Mouse (Mus musculus) kidney, adult 2 months (tissue): ENCODE measurements at regions not wholly inside any gene's neighbourhood (a gene's known extent, or its start where the extent isn't known, plus 50 kb on each side); places are given as distances from the start of the nearest gene placed in this dataset.
A peak's percentile ranks its signal among the peaks of the same experiment; 100 is the strongest.

ENCODE experiments used
- DNase-seq: peaks from one replicate; pipeline ENCODE4 v3.0.0; 2021
- H3K27ac ChIP-seq: fragments of 200-500 bp; 2 replicates; pipeline ENCODE4 v1.5.1; 2012; ENCODE audit warnings: low read depth, low read length, control low read depth, inconsistent platforms; ENCODE audit not compliant: insufficient read depth
- H3K27me3 ChIP-seq: fragments of 200-500 bp; replicated peaks from 2 replicates; pipeline ENCODE4 v1.6.1; 2012; ENCODE audit warnings: mild to moderate bottlenecking, moderate library complexity, low read length, inconsistent platforms; ENCODE audit not compliant: control insufficient read depth, insufficient read depth
- H3K36me3 ChIP-seq: fragments of 200-500 bp; 2 replicates; pipeline ENCODE4 v1.6.1; 2012; ENCODE audit warnings: mild to moderate bottlenecking, moderate library complexity, low read length, inconsistent platforms; ENCODE audit not compliant: control insufficient read depth, insufficient read depth
- H3K4me1 ChIP-seq: fragments of 200-500 bp; 2 replicates; pipeline ENCODE4 v1.6.1; 2011; ENCODE audit warnings: low read length; ENCODE audit not compliant: control insufficient read depth, insufficient read depth
- H3K4me3 ChIP-seq: fragments of 200-500 bp; 2 replicates; pipeline ENCODE4 v1.5.1; 2011; ENCODE audit warnings: mild to moderate bottlenecking, low read depth, low read length, control low read depth; ENCODE audit not compliant: insufficient read depth
- CTCF ChIP-seq: fragments of 200-500 bp; conservative IDR thresholded peaks from 2 replicates; pipeline ENCODE4 v1.5.1; 2011; ENCODE audit warnings: low read depth, mild to moderate bottlenecking, control low read depth, low read length, moderate library complexity, mixed read lengths; ENCODE audit not compliant: insufficient read depth, insufficient read length
- POLR2A ChIP-seq: fragments of 200-500 bp; IDR thresholded peaks from one replicate; pipeline ENCODE4 v1.6.1; 2011; ENCODE audit warnings: low read depth, low read length, control low read depth
- WGBS: fragments of 180-500 bp; shearing (Covaris S2); methylation state at CpG from one replicate; pipeline ENCODE4 v1.1.7; 2018; 5-methylcytosine and 5-hydroxymethylcytosine counted together

GRCm38 (mm10) chr3:148381057-148381456 is 609.3 kb downstream of the Adgrl2 start:
- Histone ChIP-seq H3K36me3 (no peaks in the 10 kb centered on the region), H3K4me1 (no peaks in the 10 kb centered on the region), H3K27ac (no peak overlapping the region), H3K27me3 (no peaks in the 10 kb centered on the region), H3K4me3 (no peak overlapping the region)
- TF ChIP-seq CTCF (no peak), POLR2A (no peak)
- no peak for DNase-seq
- 49% methylated on average over 1 of the region's 1 CpGs for WGBS

- no peaks in the 10 kb centered on the region for H3K36me3 ChIP-seq
- H3K27ac ChIP-seq = no peak overlapping the region
- no peaks in the 10 kb centered on the region for H3K4me1 ChIP-seq
- 96% methylated on average over 5 of the region's 5 CpGs for WGBS
- TF ChIP-seq POLR2A (no peak), CTCF (no peak)
- DNase-seq = no peak
- no peaks in the 10 kb centered on the region for H3K27me3 ChIP-seq
- no peak overlapping the region for H3K4me3 ChIP-seq
Measured at GRCm38 (mm10) chr3:148363331-148363730, 627.0 kb downstream of the Adgrl2 start.

GRCm38 (mm10) chr3:148362453-148362864 is 627.9 kb downstream of the Adgrl2 start:
- 48% methylated on average over 2 of the region's 2 CpGs for WGBS
- DNase-seq = peak; percentile 17
- Histone ChIP-seq H3K27ac (no peak overlapping the region), H3K27me3 (no peaks in the 10 kb centered on the region), H3K4me3 (no peak overlapping the region), H3K4me1 (no peaks in the 10 kb centered on the region), H3K36me3 (no peaks in the 10 kb centered on the region)
- no peak for TF ChIP-seq POLR2A
- TF ChIP-seq CTCF = no peak

- no peaks in the 10 kb centered on the region for H3K27me3 ChIP-seq
- peak; percentile 81 for DNase-seq
- no peaks in the 10 kb centered on the region for H3K36me3 ChIP-seq
- no peaks in the 10 kb centered on the region for H3K4me1 ChIP-seq
- WGBS = 40% methylated on average over 10 of the region's 10 CpGs
- H3K27ac ChIP-seq = no peak overlapping the region
- TF ChIP-seq POLR2A (no peak), CTCF (no peak)
- H3K4me3 ChIP-seq = no peak overlapping the region
Measured at GRCm38 (mm10) chr3:148343633-148344361, 646.6 kb downstream of the Adgrl2 start.

GRCm38 (mm10) chr3:148343256-148343632 is 647.1 kb downstream of the Adgrl2 start:
- Histone ChIP-seq H3K27me3 (no peaks in the 10 kb centered on the region), H3K4me3 (no peak overlapping the region), H3K27ac (no peak overlapping the region), H3K36me3 (no peaks in the 10 kb centered on the region), H3K4me1 (no peaks in the 10 kb centered on the region)
- WGBS = 23% methylated on average over 3 of the region's 3 CpGs
- no peak for DNase-seq
- TF ChIP-seq POLR2A (no peak), CTCF (no peak)

- DNase-seq = no peak
- no peak overlapping the region for H3K4me3 ChIP-seq
- H3K27ac ChIP-seq = no peak overlapping the region
- H3K27me3 ChIP-seq = no peaks in the 10 kb centered on the region
- no peak for TF ChIP-seq CTCF
- no peak for TF ChIP-seq POLR2A
- H3K36me3 ChIP-seq = no peaks in the 10 kb centered on the region
- WGBS = 88% methylated on average over 2 of the region's 2 CpGs
- H3K4me1 ChIP-seq = no peaks in the 10 kb centered on the region
Measured at GRCm38 (mm10) chr3:148339258-148339657, 651.1 kb downstream of the Adgrl2 start.

GRCm38 (mm10) chr3:148336640-148337039 is 653.7 kb downstream of the Adgrl2 start:
- TF ChIP-seq POLR2A (no peak), CTCF (no peak)
- no peak for DNase-seq
- H3K27me3 ChIP-seq = no peaks in the 10 kb centered on the region
- no peak overlapping the region for H3K27ac ChIP-seq
- H3K4me1 ChIP-seq = no peaks in the 10 kb centered on the region
- H3K4me3 ChIP-seq = no peak overlapping the region
- no peaks in the 10 kb centered on the region for H3K36me3 ChIP-seq
- 41% methylated on average over 6 of the region's 6 CpGs for WGBS
